Mouse (Mus musculus) neural tube, embryonic 15.5 days (tissue): ENCODE data around the gene Gpr150. TPM values are rescaled to one million over a fixed set of nuclear protein-coding genes. Genes with fewer than 3 reads are reported as not detected.

Experiments used
- ATAC-seq: fragments of 200-750 bp; cut with Nextera tagmentation; 2 replicates; pipeline ENCODE4 v1.8.0; 2017; ENCODE audit warnings: mild to moderate bottlenecking, moderate TSS enrichment, moderate library complexity; ENCODE audit not compliant: low FRiP score
- H3K27ac ChIP-seq: fragments of 300-500 bp; sonication (generic); replicated peaks from 2 replicates; pipeline ENCODE4 v1.5.1; 2015; ENCODE audit warnings: mild to moderate bottlenecking, inconsistent platforms
- H3K27me3 ChIP-seq: fragments of 300-500 bp; sonication (generic); replicated peaks from 2 replicates; pipeline ENCODE4 v1.6.1; 2015; ENCODE audit warnings: inconsistent platforms
- H3K36me3 ChIP-seq: fragments of 300-500 bp; sonication (generic); 2 replicates; pipeline ENCODE4 v1.6.1; 2015; ENCODE audit warnings: inconsistent platforms
- H3K4me1 ChIP-seq: fragments of 300-500 bp; sonication (generic); 2 replicates; pipeline ENCODE4 v1.6.1; 2015; ENCODE audit warnings: inconsistent platforms
- H3K4me2 ChIP-seq: fragments of 300-500 bp; sonication (generic); 2 replicates; pipeline ENCODE4 v1.6.1; 2015; ENCODE audit warnings: inconsistent platforms, mild to moderate bottlenecking, moderate library complexity
- H3K4me3 ChIP-seq: fragments of 300-500 bp; sonication (generic); replicated peaks from 2 replicates; pipeline ENCODE4 v1.5.1; 2015; ENCODE audit warnings: mild to moderate bottlenecking, inconsistent platforms
- H3K9ac ChIP-seq: fragments of 300-500 bp; sonication (generic); replicated peaks from 2 replicates; pipeline ENCODE4 v1.6.1; 2015; ENCODE audit warnings: mild to moderate bottlenecking, inconsistent platforms
- H3K9me3 ChIP-seq: fragments of 300-500 bp; sonication (generic); replicated peaks from 2 replicates; pipeline ENCODE4 v1.6.1; 2016; ENCODE audit warnings: inconsistent platforms
- WGBS: fragments of 180-500 bp; shearing (Covaris S2); methylation state at CpG from one replicate; pipeline ENCODE4 v1.1.7; 2015; ENCODE audit warnings: mixed read lengths; 5-methylcytosine and 5-hydroxymethylcytosine counted together
- polyA plus RNA-seq: library from polyadenylated mRNA; unstranded; fragments of >200 nt; fragmentation: Nextera tagmentation; extraction: Ambion mirVana; gene quantifications from 2 replicates; pipeline ENCODE4 v1.2.1, GENCODE M21; 2015

Gpr150 gene
- polyA plus RNA-seq, 1 experiment from 2014 or later, result 4.7 TPM

GRCm38 (mm10) chr13:76056261-76056724 lies 503 bp downstream of the Gpr150 start:
- Histone ChIP-seq H3K4me2 (peak overlapping the region; percentile 85), H3K4me1 (peaks cover 17% of the 10 kb centered on the region), H3K9ac (peak overlapping the region; percentile 44), H3K27me3 (peaks cover 26% of the 10 kb centered on the region), H3K27ac (peak overlapping the region; percentile 42), H3K4me3 (peak overlapping the region; percentile 51), H3K36me3 (no peaks in the 10 kb centered on the region), H3K9me3 (no peaks in the 10 kb centered on the region)
- peak; percentile 94 for ATAC-seq
- under 1% methylated on average over 34 of the region's 34 CpGs for WGBS

- H3K9me3 ChIP-seq, result no peaks in the 10 kb centered on the region
- H3K4me2 ChIP-seq, result peak overlapping the region; percentile 85
- peaks cover 26% of the 10 kb centered on the region for H3K27me3 ChIP-seq
- peak overlapping the region; percentile 51 for H3K4me3 ChIP-seq
- H3K4me1 ChIP-seq, result peaks cover 17% of the 10 kb centered on the region
- peak overlapping the region; percentile 44 for H3K9ac ChIP-seq
- WGBS, result under 1% methylated on average over 58 of the region's 59 CpGs
- peak; percentile 87 for ATAC-seq
- no peaks in the 10 kb centered on the region for H3K36me3 ChIP-seq
- peak overlapping the region; percentile 42 for H3K27ac ChIP-seq
These were observed 1.2 kb downstream of the Gpr150 start for GRCm38 (mm10) chr13:76055391-76056232.

- ATAC-seq, result no peak
- Histone ChIP-seq H3K4me1 (no peaks in the 10 kb centered on the region), H3K27me3 (no peaks in the 10 kb centered on the region), H3K4me3 (no peak overlapping the region), H3K27ac (no peak overlapping the region), H3K36me3 (no peaks in the 10 kb centered on the region), H3K9me3 (no peaks in the 10 kb centered on the region), H3K4me2 (no peak overlapping the region), H3K9ac (no peak overlapping the region)
These were observed 11.8 kb downstream of the Gpr150 start for GRCm38 (mm10) chr13:76044971-76045370.

- H3K4me1 ChIP-seq, result no peaks in the 10 kb centered on the region
- no peak overlapping the region for H3K9ac ChIP-seq
- no peaks in the 10 kb centered on the region for H3K9me3 ChIP-seq
- H3K4me2 ChIP-seq, result no peak overlapping the region
- no peak overlapping the region for H3K4me3 ChIP-seq
- no peak for ATAC-seq
- H3K27me3 ChIP-seq, result no peaks in the 10 kb centered on the region
- H3K36me3 ChIP-seq, result no peaks in the 10 kb centered on the region
- H3K27ac ChIP-seq, result no peak overlapping the region
- WGBS, result 74% methylated on average over 1 of the region's 1 CpGs
These were observed 14.3 kb downstream of the Gpr150 start for GRCm38 (mm10) chr13:76042455-76042854.

- H3K9me3 ChIP-seq, result no peaks in the 10 kb centered on the region
- no peaks in the 10 kb centered on the region for H3K36me3 ChIP-seq
- H3K27me3 ChIP-seq, result 0 out of 2 replicates have a peak, but pooled peaks cover 4% of the 10 kb centered on the region
- no peaks in the 10 kb centered on the region for H3K4me1 ChIP-seq
- no peak overlapping the region for H3K4me3 ChIP-seq
- no peak overlapping the region for H3K4me2 ChIP-seq
- ATAC-seq, result no peak
- WGBS, result 75% methylated on average over 3 of the region's 3 CpGs
- H3K9ac ChIP-seq, result no peak overlapping the region
- H3K27ac ChIP-seq, result no peak overlapping the region
These were observed 32.2 kb downstream of the Gpr150 start for GRCm38 (mm10) chr13:76024588-76024987.

- H3K27ac ChIP-seq, result no peak overlapping the region
- H3K4me2 ChIP-seq, result no peak overlapping the region
- H3K27me3 ChIP-seq, result 0 out of 2 replicates have a peak, but pooled peaks cover 4% of the 10 kb centered on the region
- no peak for ATAC-seq
- no peaks in the 10 kb centered on the region for H3K36me3 ChIP-seq
- H3K9ac ChIP-seq, result no peak overlapping the region
- no peak overlapping the region for H3K4me3 ChIP-seq
- H3K4me1 ChIP-seq, result peaks cover 11% of the 10 kb centered on the region
- no peaks in the 10 kb centered on the region for H3K9me3 ChIP-seq
- WGBS, result 94% methylated on average over 2 of the region's 2 CpGs
These were observed 35.0 kb downstream of the Gpr150 start for GRCm38 (mm10) chr13:76021782-76022181.

- ATAC-seq, result peak; percentile 46
- Histone ChIP-seq H3K27me3 (0 out of 2 replicates have a peak, but pooled peaks cover 4% of the 10 kb centered on the region), H3K36me3 (no peaks in the 10 kb centered on the region), H3K9me3 (no peaks in the 10 kb centered on the region), H3K4me2 (peak overlapping the region; percentile 69), H3K9ac (no peak overlapping the region), H3K4me1 (peaks cover 13% of the 10 kb centered on the region), H3K4me3 (peak overlapping the region; percentile 74), H3K27ac (no peak overlapping the region)
- 42% methylated on average over 5 of the region's 5 CpGs for WGBS
These were observed 37.9 kb downstream of the Gpr150 start for GRCm38 (mm10) chr13:76018844-76019400.

GRCm38 (mm10) chr13:76017974-76018843 lies 38.6 kb downstream of the Gpr150 start, which contains the start of gene Rfesd:
Gene Rfesd, minus strand, starts transcription at chr13:76018719.
- under 1% methylated on average over 50 of the region's 50 CpGs for WGBS
- peak; percentile 100 for ATAC-seq
- peak within 1 kb of the TSS; percentile 74 for H3K4me3 ChIP-seq

GRCm38 (mm10) chr13:76017465-76017864 lies 39.3 kb downstream of the Gpr150 start:
- Histone ChIP-seq H3K4me1 (peaks cover 13% of the 10 kb centered on the region), H3K36me3 (no peaks in the 10 kb centered on the region), H3K9me3 (no peaks in the 10 kb centered on the region), H3K27me3 (no peaks in the 10 kb centered on the region), H3K4me3 (peak overlapping the region; percentile 74), H3K9ac (peak overlapping the region; percentile 85; the same call in 1 of the 2 replicates), H3K27ac (peak overlapping the region; percentile 97), H3K4me2 (peak overlapping the region; percentile 69)
- ATAC-seq, result no peak
- WGBS, result 65% methylated on average over 4 of the region's 4 CpGs

More at GRCm38 (mm10) chr13:76017974-76018843, 38.6 kb downstream of the Gpr150 start, which contains the start of gene Rfesd:
- Histone ChIP-seq H3K9ac (peak within 1 kb of the TSS; percentile 85), H3K36me3 (no peaks in the 10 kb centered on the region), H3K27ac (peak within 1 kb of the TSS; percentile 97), H3K9me3 (no peaks in the 10 kb centered on the region), H3K4me2 (peak within 1 kb of the TSS; percentile 69), H3K4me1 (peaks cover 13% of the 10 kb centered on the region), H3K27me3 (0 out of 2 replicates have a peak, but pooled peaks cover 4% of the 10 kb centered on the region)

- H3K4me1 ChIP-seq, result peaks cover 13% of the 10 kb centered on the region
- no peak for ATAC-seq
- no peak overlapping the region for H3K4me2 ChIP-seq
- no peak overlapping the region for H3K4me3 ChIP-seq
- H3K9ac ChIP-seq, result no peak overlapping the region
- no peaks in the 10 kb centered on the region for H3K36me3 ChIP-seq
- H3K9me3 ChIP-seq, result no peaks in the 10 kb centered on the region
- WGBS, result 91% methylated on average over 2 of the region's 2 CpGs
- H3K27ac ChIP-seq, result no peak overlapping the region
- H3K27me3 ChIP-seq, result no peaks in the 10 kb centered on the region
These were observed 42.3 kb downstream of the Gpr150 start for GRCm38 (mm10) chr13:76014511-76014910.
